ENCODE assay signal across 16 mouse cellular contexts in the genomic region with DNA sequence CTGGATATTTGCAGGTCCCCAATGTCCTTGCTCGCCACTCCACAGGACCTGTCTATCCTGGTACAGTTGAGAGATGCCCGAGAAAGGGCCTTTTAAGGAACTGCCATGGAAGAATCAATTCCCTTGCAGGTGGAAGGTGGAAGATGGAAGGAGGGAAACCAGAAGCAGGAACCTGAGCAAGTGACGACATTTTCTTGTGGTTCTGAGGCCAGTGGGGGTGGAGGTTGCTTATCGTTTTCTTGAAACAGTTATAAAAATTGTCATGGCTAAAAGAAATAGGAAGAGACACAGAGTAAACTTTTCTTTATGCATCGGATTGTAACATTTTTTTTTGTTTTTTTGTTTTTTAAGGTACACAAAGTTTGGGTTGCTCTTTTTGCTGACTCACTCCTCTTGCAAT.
"Had no signal": no experiment of that assay in that cellular context is flagged by ENCODE, and none has a peak within 500 bp of the region (broad histone marks: within the 10 kb centered on the region; RNA-seq: fewer than 3 reads in every experiment).

No protein-coding gene starts in this region.

- H3K36me3 ChIP-seq: neural tube, embryonic 12.5 days; neural tube, embryonic 13.5 days; neural tube, embryonic 15.5 days; stomach, embryonic 15.5 days had no signal

- H3K27me3 ChIP-seq: neural tube, embryonic 12.5 days; neural tube, embryonic 13.5 days; neural tube, embryonic 15.5 days; stomach, embryonic 15.5 days had no signal

- DNase-seq: retina, postnatal 1 day; right cerebral cortex, adult 18-20 months; right cerebral cortex, postnatal 14 days; right cerebral cortex, postnatal 25 days; right cerebral cortex, postnatal 4 days; spleen, adult 18-20 months; thymus, adult 18-20 months; thymus, adult 2 months; thymus, postnatal 14 days; thymus, postnatal 25 days; thymus, postnatal 36 days had no signal

- H3K27ac ChIP-seq: neural tube, embryonic 12.5 days; neural tube, embryonic 13.5 days; neural tube, embryonic 15.5 days; stomach, embryonic 15.5 days; stomach, postnatal 0 days had no signal

- H3K4me1 ChIP-seq: neural tube, embryonic 12.5 days; neural tube, embryonic 13.5 days; neural tube, embryonic 15.5 days had no signal

- H3K4me3 ChIP-seq: neural tube, embryonic 12.5 days; neural tube, embryonic 13.5 days; neural tube, embryonic 15.5 days; stomach, embryonic 15.5 days had no signal

- H3K9me3 ChIP-seq: neural tube, embryonic 12.5 days; neural tube, embryonic 13.5 days; neural tube, embryonic 15.5 days; stomach, embryonic 15.5 days had no signal

- H3K9ac ChIP-seq: neural tube, embryonic 12.5 days; neural tube, embryonic 13.5 days; neural tube, embryonic 15.5 days; stomach, embryonic 15.5 days had no signal
